ENCODE assay signal across 17 mouse cellular contexts in the genomic region with DNA sequence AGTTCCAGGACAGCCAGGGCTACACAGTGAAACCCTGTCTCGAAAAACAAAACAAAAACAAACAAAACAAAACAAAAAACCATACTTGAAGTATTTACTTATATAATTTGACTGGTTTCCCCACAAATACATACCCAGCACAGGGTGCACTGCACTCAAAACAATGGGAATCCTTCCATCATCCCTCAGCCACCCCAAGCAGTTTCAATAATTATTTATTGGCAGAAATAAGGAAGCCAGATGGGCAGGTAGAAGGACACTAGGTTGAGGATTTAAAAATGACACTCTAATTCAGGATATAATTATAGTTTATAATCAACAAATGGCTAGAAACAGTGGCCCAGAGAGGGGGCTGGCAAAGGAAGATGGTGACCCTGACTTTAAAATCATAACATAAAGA.
"Had no signal": no experiment of that assay in that cellular context is flagged by ENCODE, and none has a peak within 500 bp of the region (broad histone marks: within the 10 kb centered on the region; RNA-seq: fewer than 3 reads in every experiment).

No protein-coding gene starts in this region.

- H3K27me3 ChIP-seq: neural tube, embryonic 12.5 days; neural tube, embryonic 13.5 days; neural tube, embryonic 15.5 days; stomach, embryonic 15.5 days had no signal

- H3K27ac ChIP-seq: neural tube, embryonic 12.5 days; neural tube, embryonic 13.5 days; neural tube, embryonic 15.5 days; stomach, embryonic 15.5 days; stomach, postnatal 0 days had no signal

- DNase-seq: retina, postnatal 1 day; right cerebral cortex, adult 18-20 months; right cerebral cortex, postnatal 14 days; right cerebral cortex, postnatal 25 days; right cerebral cortex, postnatal 4 days; spleen, adult 18-20 months; thymus, adult 18-20 months; thymus, adult 2 months; thymus, postnatal 14 days; thymus, postnatal 25 days; thymus, postnatal 36 days; thymus, postnatal 4 days had no signal

- H3K4me1 ChIP-seq: stomach, embryonic 15.5 days had no signal

- H3K4me3 ChIP-seq: neural tube, embryonic 12.5 days; neural tube, embryonic 13.5 days; neural tube, embryonic 15.5 days; stomach, embryonic 15.5 days had no signal
